In the genomic region with DNA sequence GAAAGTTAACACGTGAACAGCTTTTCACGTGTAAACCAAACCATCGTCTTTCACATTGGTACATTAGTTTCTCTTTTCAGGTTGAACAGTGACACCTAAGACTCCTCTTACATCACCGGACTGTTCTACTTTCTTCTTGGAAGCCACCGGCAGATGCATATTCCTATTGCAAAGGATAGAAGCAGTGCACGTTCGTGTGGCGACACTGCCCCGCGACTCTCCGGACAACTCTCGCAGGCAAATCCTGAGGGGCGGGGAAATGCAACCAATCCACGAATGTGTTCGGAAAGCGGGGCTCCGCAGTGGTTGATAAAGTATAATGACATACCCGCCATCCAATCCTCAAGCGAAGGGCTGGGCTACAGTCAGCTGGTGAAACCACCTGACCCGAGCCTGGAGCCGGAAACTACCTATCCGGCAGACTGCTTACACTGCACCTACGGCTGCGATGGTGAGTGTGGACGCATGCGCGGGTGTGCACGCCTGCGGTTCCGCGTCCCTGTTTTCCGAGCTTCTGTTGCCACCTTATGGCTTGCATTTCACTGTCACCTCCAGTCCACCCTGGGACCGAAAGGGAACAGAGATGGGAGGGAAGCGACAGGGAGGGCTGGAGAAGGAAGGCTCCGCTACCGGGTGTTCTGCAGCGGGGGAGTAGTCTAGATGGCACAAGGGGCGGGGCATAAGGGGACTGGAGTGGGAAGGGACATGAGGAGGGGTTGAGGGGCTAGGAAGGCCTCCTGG, we compare ENCODE assay signal across 1 mouse cellular context.
TF ChIP-seq lines count a peak whose summit lies in the region.

Lamtor4 (plus strand) TSS at position 130 of the 741 bp plus-strand sequence.

TF ChIP-seq in MEL, 35 proteins besides CTCF, POLR2A, EP300 and RAD21 (continued from another document):
- TF ChIP-seq USF2 (IDR thresholded peaks at IDR 0.05; ENCODE audit: borderline replicate concordance in 1 of 2, insufficient read depth in 1 of 2, low read depth in 1 of 2, low read length in 2 of 2) (peak; percentile 48 to 90; a peak in 3 of 4 replicates), BHLHE40 (IDR thresholded peaks at IDR 0.05; ENCODE audit: borderline replicate concordance, low read depth, low read length) (peak; percentile 35; the same call in 1 of the 2 replicates), MYC (IDR thresholded peaks at IDR 0.05; ENCODE audit: low read depth, low read length) (peak; percentile 97), UBTF (IDR thresholded peaks at IDR 0.05; ENCODE audit: borderline replicate concordance, insufficient read depth, low read depth, low read length) (0 out of 2 replicates have a peak, but pooled peaks have one; percentile 17), USF1 (IDR thresholded peaks at IDR 0.05; ENCODE audit: low read depth, low read length) (peak; percentile 97), GABPA (IDR thresholded peaks at IDR 0.05; ENCODE audit: low read depth, low read length) (no peak), ETS1 (IDR thresholded peaks at IDR 0.05; ENCODE audit: low read depth, low read length) (peak; percentile 91), CHD2 (IDR thresholded peaks at IDR 0.05; ENCODE audit: low read length) (peak; percentile 88), RCOR1 (IDR thresholded peaks at IDR 0.05; ENCODE audit: low read depth, low read length) (no peak; the same call in 1 of the 2 replicates), HCFC1 (IDR thresholded peaks at IDR 0.05; ENCODE audit: low read depth, low read length) (peak; percentile 81), MYB (IDR thresholded peaks at IDR 0.05; ENCODE audit: low read depth, low read length) (no peak), POLR2AphosphoS2 (IDR thresholded peaks at IDR 0.05; ENCODE audit: low read length) (peak; percentile 95), ZNF384 (IDR thresholded peaks at IDR 0.05; ENCODE audit: low read depth, low read length) (no peak), MAFK (IDR thresholded peaks at IDR 0.05; ENCODE audit: borderline replicate concordance, low read depth, low read length) (no peak; the same call in 1 of the 2 replicates)
TF ChIP-seq in MEL: peak in this region for 22.
